Mouse (Mus musculus): ENCODE data around the gene Tmprss11b. TPM values are rescaled to one million over a fixed set of nuclear protein-coding genes. Genes with fewer than 3 reads are reported as not detected.
A peak's percentile ranks its signal among the peaks of the same experiment; 100 is the strongest.

The Tmprss11b gene
- 0.84 and 1.7 TPM in 2 replicates for polyA plus RNA-seq (2015; fragmentation: Nextera tagmentation; extraction: Ambion mirVana)

DNA sequence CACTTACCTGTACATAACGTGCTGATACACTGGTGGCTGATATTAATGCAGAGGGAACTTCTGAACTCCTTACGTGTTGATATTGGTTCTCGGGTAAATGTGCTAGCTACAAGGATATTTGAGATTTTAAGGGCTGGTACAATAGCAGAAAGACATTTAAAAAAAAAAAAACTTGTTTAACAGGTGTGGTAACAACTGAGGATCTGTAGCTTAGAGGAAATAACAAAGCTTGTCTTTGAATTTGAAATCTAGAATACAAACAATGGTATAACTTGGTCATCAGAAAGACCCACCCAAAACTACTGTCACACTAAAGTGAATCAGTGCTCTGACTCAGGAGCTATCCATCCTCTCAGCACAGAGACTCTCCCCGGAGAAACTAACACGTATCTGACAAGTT is at the start of gene Tmprss11b:
Gene Tmprss11b (minus strand): TSS at position 101 of the 400 bp plus-strand sequence.
- 41% methylated on average over 5 of the region's 5 CpGs for WGBS
- Histone ChIP-seq H3K36me3 (ENCODE audit: control insufficient read depth, insufficient read depth, low read length) (no peaks in the 10 kb centered on the region), H3K27ac (replicated peaks) (no peak within 1 kb of the TSS), H3K4me2 (replicated peaks; ENCODE audit: low read depth) (no peak within 1 kb of the TSS), H3K9me3 (ENCODE audit: control insufficient read depth, low read length) (no peaks in the 10 kb centered on the region), H3K4me3 (ENCODE audit: low read depth, low read length) (no peak within 1 kb of the TSS), H3K27me3 (ENCODE audit: control insufficient read depth, insufficient read depth, low read length) (no peaks in the 10 kb centered on the region), H3K9ac (ENCODE audit: low read length) (no peak within 1 kb of the TSS), H3K4me1 (replicated peaks; ENCODE audit: control insufficient read depth, insufficient read depth) (no peaks in the 10 kb centered on the region)
- DNase-seq (ENCODE audit: low spot score) (no peak), ATAC-seq (ENCODE audit: low FRiP score, low TSS enrichment) (no peak)
- no peak for TF ChIP-seq CTCF (IDR thresholded peaks at IDR 0.05; ENCODE audit: low read depth)
- no peak for TF ChIP-seq EP300 (optimal IDR thresholded peaks at IDR 0.05)

DNA sequence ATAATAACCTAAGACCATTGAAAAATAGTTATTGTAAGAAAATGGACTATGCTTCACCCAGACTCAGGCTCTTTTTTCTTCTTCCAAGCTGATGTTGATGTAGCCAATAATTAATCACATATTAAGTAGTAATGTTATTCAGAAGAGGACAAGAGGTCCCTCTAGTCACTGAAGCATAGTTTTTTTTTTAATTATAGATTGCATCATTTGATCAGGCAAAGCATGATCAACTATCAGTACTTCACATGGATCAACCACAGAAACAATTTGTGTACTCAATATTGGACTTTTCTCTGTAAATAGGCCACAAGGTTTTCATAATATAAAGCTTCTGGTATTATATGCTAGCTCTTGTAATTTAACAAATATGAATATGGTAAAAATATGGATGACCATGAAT is 48.9 kb upstream of the Tmprss11b start:
- Histone ChIP-seq H3K27me3 (ENCODE audit: control insufficient read depth, insufficient read depth, low read length) (no peaks in the 10 kb centered on the region), H3K4me1 (replicated peaks; ENCODE audit: control insufficient read depth, insufficient read depth) (no peaks in the 10 kb centered on the region), H3K9me3 (ENCODE audit: control insufficient read depth, low read length) (no peaks in the 10 kb centered on the region), H3K4me2 (replicated peaks; ENCODE audit: low read depth) (no peak overlapping the region), H3K4me3 (ENCODE audit: low read depth, low read length) (no peak overlapping the region), H3K9ac (ENCODE audit: low read length) (no peak overlapping the region), H3K27ac (replicated peaks) (no peak overlapping the region), H3K36me3 (ENCODE audit: control insufficient read depth, insufficient read depth, low read length) (no peaks in the 10 kb centered on the region)
- TF ChIP-seq CTCF (IDR thresholded peaks at IDR 0.05; ENCODE audit: low read depth) (no peak), EP300 (optimal IDR thresholded peaks at IDR 0.05) (no peak)
- DNase-seq (ENCODE audit: low spot score) (no peak), ATAC-seq (ENCODE audit: low FRiP score, low TSS enrichment) (no peak)

DNA sequence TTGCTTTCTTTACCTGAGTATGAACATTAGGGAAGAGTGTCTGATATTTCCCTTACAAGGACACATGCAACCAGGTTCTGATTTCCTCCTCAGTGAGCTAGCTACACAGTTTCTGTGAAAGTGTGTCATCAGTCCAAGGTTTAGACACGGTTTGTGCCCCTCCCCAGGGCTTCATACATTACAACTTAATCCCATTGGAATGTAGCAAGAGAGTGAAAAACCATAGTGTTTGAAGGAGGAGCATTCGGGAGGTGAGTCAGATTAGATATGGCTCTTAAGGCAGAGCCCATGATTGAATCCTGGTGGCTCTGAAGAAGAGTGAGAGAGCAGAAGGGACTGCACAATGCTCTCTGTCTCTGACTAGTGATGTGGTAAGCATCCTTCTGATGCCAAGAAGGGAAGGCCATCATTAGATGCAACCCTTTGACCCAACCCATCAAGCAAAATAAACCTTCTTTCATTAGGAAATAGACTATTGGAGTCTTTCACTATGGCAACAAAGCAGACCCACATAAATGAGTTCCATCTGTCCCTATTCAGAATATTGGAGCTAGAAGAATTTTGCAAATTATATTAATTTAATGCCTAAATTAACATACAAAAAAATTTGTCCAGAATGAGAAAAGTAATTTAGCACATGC is 46.8 kb upstream of the Tmprss11b start:
- no peak overlapping the region for H3K9ac ChIP-seq (ENCODE audit: low read length)
- H3K4me3 ChIP-seq (ENCODE audit: low read depth, low read length) = no peak overlapping the region
- ATAC-seq (ENCODE audit: low FRiP score, low TSS enrichment) (peak; percentile 49; the same call in 1 of the 2 replicates), DNase-seq (ENCODE audit: low spot score) (no peak)
- H3K36me3 ChIP-seq (ENCODE audit: control insufficient read depth, insufficient read depth, low read length) = no peaks in the 10 kb centered on the region
- H3K27me3 ChIP-seq (ENCODE audit: control insufficient read depth, insufficient read depth, low read length) = no peaks in the 10 kb centered on the region
- no peak overlapping the region for H3K27ac ChIP-seq (replicated peaks)
- H3K9me3 ChIP-seq (ENCODE audit: control insufficient read depth, low read length) = no peaks in the 10 kb centered on the region
- no peak overlapping the region for H3K4me2 ChIP-seq (replicated peaks; ENCODE audit: low read depth)
- no peak for TF ChIP-seq EP300 (optimal IDR thresholded peaks at IDR 0.05)
- no peak for TF ChIP-seq CTCF (IDR thresholded peaks at IDR 0.05; ENCODE audit: low read depth)
- WGBS = 31% methylated on average over 2 of the region's 2 CpGs
- H3K4me1 ChIP-seq (replicated peaks; ENCODE audit: control insufficient read depth, insufficient read depth) = no peaks in the 10 kb centered on the region

DNA sequence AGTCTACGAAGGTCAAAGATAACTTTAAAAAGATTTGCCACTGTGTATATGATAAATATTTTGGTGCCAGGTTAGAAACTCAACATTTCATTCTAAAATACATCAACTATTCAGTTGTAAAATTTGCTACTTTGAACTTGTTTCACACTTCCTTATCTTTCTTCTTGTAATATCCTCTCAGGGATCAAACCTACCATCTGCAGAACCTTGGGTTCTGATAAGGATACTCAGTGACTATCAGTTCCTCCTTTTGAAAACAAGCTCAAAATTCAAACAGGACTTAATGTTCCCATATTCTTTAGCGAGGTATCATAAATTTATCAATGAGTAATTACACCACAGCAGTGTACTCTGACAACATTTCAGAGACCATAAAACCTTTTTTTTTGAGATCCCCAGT is 38.8 kb upstream of the Tmprss11b start:
- TF ChIP-seq CTCF (IDR thresholded peaks at IDR 0.05; ENCODE audit: low read depth) (no peak), EP300 (optimal IDR thresholded peaks at IDR 0.05) (no peak)
- Histone ChIP-seq H3K4me2 (replicated peaks; ENCODE audit: low read depth) (no peak overlapping the region), H3K27ac (replicated peaks) (no peak overlapping the region), H3K27me3 (ENCODE audit: control insufficient read depth, insufficient read depth, low read length) (no peaks in the 10 kb centered on the region), H3K36me3 (ENCODE audit: control insufficient read depth, insufficient read depth, low read length) (no peaks in the 10 kb centered on the region), H3K4me1 (replicated peaks; ENCODE audit: control insufficient read depth, insufficient read depth) (no peaks in the 10 kb centered on the region), H3K4me3 (ENCODE audit: low read depth, low read length) (no peak overlapping the region), H3K9ac (ENCODE audit: low read length) (no peak overlapping the region), H3K9me3 (ENCODE audit: control insufficient read depth, low read length) (no peaks in the 10 kb centered on the region)
- 81% methylated on average over 2 of the region's 2 CpGs for WGBS
- DNase-seq (ENCODE audit: low spot score) (no peak), ATAC-seq (ENCODE audit: low FRiP score, low TSS enrichment) (no peak)

DNA sequence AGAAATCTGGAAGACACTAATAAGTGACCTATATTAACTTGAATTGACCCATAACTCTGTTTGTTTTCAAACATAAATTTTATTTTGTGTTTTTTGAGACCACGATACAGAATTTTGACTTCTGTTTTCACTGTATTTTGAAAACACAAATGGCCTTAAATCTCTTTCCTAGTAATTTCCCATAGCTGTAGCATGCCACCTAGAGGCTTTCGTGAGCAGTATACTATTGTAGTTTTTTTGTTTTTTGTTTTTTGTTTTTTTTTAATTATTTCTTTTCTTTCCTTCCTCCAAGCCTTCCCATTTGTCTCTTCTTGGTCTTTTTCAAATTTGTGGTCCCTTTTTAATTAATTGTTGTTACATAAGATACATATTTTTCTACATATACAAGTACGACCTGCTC is 28.8 kb upstream of the Tmprss11b start:
- Histone ChIP-seq H3K9ac (ENCODE audit: low read length) (no peak overlapping the region), H3K27ac (replicated peaks) (no peak overlapping the region), H3K4me2 (replicated peaks; ENCODE audit: low read depth) (no peak overlapping the region), H3K36me3 (ENCODE audit: control insufficient read depth, insufficient read depth, low read length) (no peaks in the 10 kb centered on the region), H3K4me1 (replicated peaks; ENCODE audit: control insufficient read depth, insufficient read depth) (no peaks in the 10 kb centered on the region), H3K4me3 (ENCODE audit: low read depth, low read length) (no peak overlapping the region), H3K27me3 (ENCODE audit: control insufficient read depth, insufficient read depth, low read length) (no peaks in the 10 kb centered on the region), H3K9me3 (ENCODE audit: control insufficient read depth, low read length) (no peaks in the 10 kb centered on the region)
- 75% methylated on average over 3 of the region's 3 CpGs for WGBS
- TF ChIP-seq CTCF (IDR thresholded peaks at IDR 0.05; ENCODE audit: low read depth) (peak; percentile 30), EP300 (optimal IDR thresholded peaks at IDR 0.05) (no peak)
- ATAC-seq (ENCODE audit: low FRiP score, low TSS enrichment) (no peak), DNase-seq (ENCODE audit: low spot score) (no peak)

DNA sequence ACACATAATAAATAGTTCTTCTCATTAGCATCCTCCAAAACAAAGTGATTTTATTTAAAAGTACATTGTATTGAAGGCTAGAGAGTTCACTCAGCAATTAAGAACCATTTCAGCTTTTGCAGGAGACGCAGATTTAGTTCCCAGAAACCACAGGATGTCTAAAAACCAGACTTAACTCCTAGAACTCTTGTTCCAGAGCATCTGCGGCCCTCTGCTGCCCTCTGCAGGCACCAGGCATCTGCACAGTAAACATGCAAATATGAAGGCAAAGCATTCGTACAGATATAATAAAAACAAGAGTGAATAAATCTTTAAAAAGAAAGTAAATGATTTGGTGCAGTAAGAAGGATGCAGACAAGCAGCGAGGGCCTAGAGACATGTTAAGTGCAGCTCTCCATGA is 8.5 kb upstream of the Tmprss11b start:
- H3K27ac ChIP-seq (replicated peaks) = no peak overlapping the region
- TF ChIP-seq CTCF (IDR thresholded peaks at IDR 0.05; ENCODE audit: low read depth) (peak; percentile 83), EP300 (optimal IDR thresholded peaks at IDR 0.05) (no peak)
- H3K9me3 ChIP-seq (ENCODE audit: control insufficient read depth, low read length) = no peaks in the 10 kb centered on the region
- H3K4me3 ChIP-seq (ENCODE audit: low read depth, low read length) = no peak overlapping the region
- no peak overlapping the region for H3K9ac ChIP-seq (ENCODE audit: low read length)
- H3K36me3 ChIP-seq (ENCODE audit: control insufficient read depth, insufficient read depth, low read length) = no peaks in the 10 kb centered on the region
- ATAC-seq (ENCODE audit: low FRiP score, low TSS enrichment) (no peak), DNase-seq (ENCODE audit: low spot score) (peak; percentile 56)
- no peak overlapping the region for H3K4me2 ChIP-seq (replicated peaks; ENCODE audit: low read depth)
- H3K4me1 ChIP-seq (replicated peaks; ENCODE audit: control insufficient read depth, insufficient read depth) = no peaks in the 10 kb centered on the region
- no peaks in the 10 kb centered on the region for H3K27me3 ChIP-seq (ENCODE audit: control insufficient read depth, insufficient read depth, low read length)
- 45% methylated on average over 4 of the region's 4 CpGs for WGBS

Measured in stomach, postnatal 0 days (tissue).